Mouse (Mus musculus): ENCODE measurements around the gene Grpel1. TPM values are rescaled to one million over a fixed set of nuclear protein-coding genes. Genes with fewer than 3 reads are reported as not detected.

Grpel1 gene
- polyA plus RNA-seq, 1 experiment from 2014 or later = 48.2 TPM

GRCm38 (mm10) chr5:36522782-36523181, 58.0 kb downstream of the Grpel1 start:
- no peak for ATAC-seq (ENCODE audit: low FRiP score, low read depth)
- no peaks in the 10 kb centered on the region; the same call in 1 of the 2 replicates for H3K4me1 ChIP-seq
- no peak overlapping the region for H3K9ac ChIP-seq
- no peak overlapping the region for H3K27ac ChIP-seq
- H3K4me2 ChIP-seq (replicated peaks) = no peak overlapping the region
- WGBS = 85% methylated on average over 2 of the region's 2 CpGs
- no peaks in the 10 kb centered on the region for H3K27me3 ChIP-seq (replicated peaks)
- H3K36me3 ChIP-seq = peaks cover 60% of the 10 kb centered on the region
- no peak overlapping the region for H3K4me3 ChIP-seq
- H3K9me3 ChIP-seq = no peaks in the 10 kb centered on the region

- H3K4me2 ChIP-seq (replicated peaks) = no peak overlapping the region
- peaks cover 4% of the 10 kb centered on the region for H3K4me1 ChIP-seq
- no peak for ATAC-seq (ENCODE audit: low FRiP score, low read depth)
- H3K9me3 ChIP-seq = no peaks in the 10 kb centered on the region
- no peaks in the 10 kb centered on the region for H3K27me3 ChIP-seq (replicated peaks)
- peaks cover 56% of the 10 kb centered on the region for H3K36me3 ChIP-seq
- whole genome bisulfite sequencing = 91% methylated on average over 5 of the region's 5 CpGs
- H3K27ac ChIP-seq = no peak overlapping the region
- no peak overlapping the region for H3K9ac ChIP-seq
- no peak overlapping the region for H3K4me3 ChIP-seq
These were observed 58.5 kb downstream of the Grpel1 start for GRCm38 (mm10) chr5:36523219-36523703.

Other genes with a start within 250 kb of the Grpel1 start
- gene Sorcs2, start 66.9 kb upstream of the Grpel1 start, polyA plus RNA-seq (2016; fragmentation: Nextera tagmentation; extraction: Ambion mirVana) = 11.0 and 12.1 TPM in 2 replicates
- 2.5 and 2.7 TPM in 2 replicates for gene Tada2b, start 19.3 kb downstream of the Grpel1 start, polyA plus RNA-seq (2016; fragmentation: Nextera tagmentation; extraction: Ambion mirVana)
- gene Ccdc96, start 19.6 kb downstream of the Grpel1 start, polyA plus RNA-seq (2016; fragmentation: Nextera tagmentation; extraction: Ambion mirVana) = 4.0 and 4.6 TPM in 2 replicates
- gene Tbc1d14, start 128.3 kb downstream of the Grpel1 start, polyA plus RNA-seq (2016; fragmentation: Nextera tagmentation; extraction: Ambion mirVana) = 57.3 TPM in 2 replicates
- 37.3 and 38.3 TPM in 2 replicates for gene D5Ertd579e, start 231.0 kb downstream of the Grpel1 start, polyA plus RNA-seq (2016; fragmentation: Nextera tagmentation; extraction: Ambion mirVana)

All from neural tube, embryonic 12.5 days (tissue).